Mouse (Mus musculus) C3H10T1/2 (cell line): ENCODE data around the gene Lrtm1. TPM values are rescaled to one million over a fixed set of nuclear protein-coding genes. Genes with fewer than 3 reads are reported as not detected.

Experiments used
- polyA plus RNA-seq, 2 experiments: library from polyadenylated mRNA; unstranded; fragments of >200 nt; fragmentation: generic; extraction: Trizol; gene quantifications; one replicate each; pipeline ENCODE4 v1.2.1; 2012; ENCODE audit warnings: missing spikeins in 2 of 2

The Lrtm1 gene
- not detected for polyA plus RNA-seq

GRCm38 (mm10) chr14:29017883-29018282 lies at the start of gene Lrtm1:
TSS of gene Lrtm1 (plus strand) at chr14:29018208.

